Mouse (Mus musculus) layer of hippocampus, postnatal 10 days (tissue): ENCODE measurements around the gene Mindy3. TPM values are rescaled to one million over a fixed set of nuclear protein-coding genes. Genes with fewer than 3 reads are reported as not detected.

Experiments
- DNase-seq, 2 experiments: peaks; one replicate each; pipeline ENCODE4 v3.0.0; 2021; ENCODE audit warnings: low spot score in 2 of 2
- total RNA-seq, 2 experiments: library from RNA; stranded (reverse); gene quantifications; 2 replicates each; pipeline ENCODE4 v1.2.3; 2021

Gene Mindy3
- total RNA-seq, 2 experiments from 2014 or later, result 93.8 to 97.2 TPM

DNA sequence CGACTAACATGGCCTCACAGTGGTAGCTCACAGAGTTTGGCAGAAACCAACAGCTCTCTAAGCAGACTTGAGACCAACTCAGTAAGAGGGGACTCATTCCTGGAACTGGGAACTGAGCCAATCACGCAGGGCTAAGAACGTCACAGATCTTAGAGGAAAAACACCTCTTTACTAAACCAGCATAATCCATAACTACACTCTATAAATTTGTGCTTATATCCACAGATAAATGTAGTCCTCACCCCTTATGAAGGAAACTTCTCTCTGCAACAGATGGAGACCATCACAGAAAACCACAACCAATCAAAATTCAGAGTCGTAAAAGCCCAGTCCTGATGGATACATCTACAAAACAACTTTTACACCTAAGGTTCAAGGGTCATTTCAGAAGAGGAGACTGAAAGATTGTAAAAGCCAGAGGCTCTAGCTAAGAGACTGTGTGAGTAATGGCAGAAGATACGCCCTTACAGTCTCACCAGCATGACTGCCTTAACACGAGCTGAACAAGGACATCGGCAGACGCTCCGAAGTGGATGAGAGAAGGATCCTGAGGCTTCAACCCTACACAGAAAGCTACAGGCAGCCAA, 114.1 kb downstream of the Mindy3 start:
- no peak for DNase-seq

DNA sequence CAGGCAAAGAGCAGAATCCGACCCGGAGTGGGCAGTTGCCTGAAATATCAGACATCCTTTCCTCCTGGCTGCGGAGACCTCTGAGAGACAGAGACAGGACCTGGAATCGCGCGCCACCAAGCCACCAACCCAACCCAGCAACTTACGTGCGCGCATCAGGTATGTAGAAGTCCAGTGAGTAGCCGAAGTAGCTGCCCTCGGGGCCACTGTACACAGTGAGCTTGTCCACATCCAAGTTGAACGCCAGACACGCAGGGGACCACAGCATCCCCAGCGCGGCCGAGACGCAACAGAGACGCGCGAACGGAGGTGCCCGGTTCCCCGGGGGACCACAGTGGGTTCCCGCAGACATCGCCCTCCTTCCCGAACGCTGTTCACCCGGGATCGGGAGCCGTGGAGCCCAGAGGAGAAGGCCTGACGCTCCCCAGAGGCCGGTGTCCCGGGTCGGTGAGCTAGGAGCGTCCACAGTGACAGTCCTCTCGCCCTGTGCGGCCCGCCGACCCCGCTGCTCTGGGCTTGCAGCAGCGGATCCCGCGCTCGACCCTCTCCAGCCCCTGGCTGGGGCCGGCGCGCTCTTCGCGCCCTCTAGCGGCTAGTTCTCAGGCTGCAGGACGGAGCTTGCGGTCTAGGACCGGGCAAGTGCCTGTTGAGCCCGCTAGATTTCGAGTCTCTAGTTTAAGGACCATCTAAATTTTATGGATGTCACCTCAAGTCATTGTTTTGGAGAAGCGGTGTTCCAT, 117.7 kb downstream of the Mindy3 start, which contains the start of gene Itga8:
Gene Itga8, minus strand, starts transcription at position 492 of the 740 bp plus-strand sequence.
- DNase-seq, result peak; percentile 90 to 93

DNA sequence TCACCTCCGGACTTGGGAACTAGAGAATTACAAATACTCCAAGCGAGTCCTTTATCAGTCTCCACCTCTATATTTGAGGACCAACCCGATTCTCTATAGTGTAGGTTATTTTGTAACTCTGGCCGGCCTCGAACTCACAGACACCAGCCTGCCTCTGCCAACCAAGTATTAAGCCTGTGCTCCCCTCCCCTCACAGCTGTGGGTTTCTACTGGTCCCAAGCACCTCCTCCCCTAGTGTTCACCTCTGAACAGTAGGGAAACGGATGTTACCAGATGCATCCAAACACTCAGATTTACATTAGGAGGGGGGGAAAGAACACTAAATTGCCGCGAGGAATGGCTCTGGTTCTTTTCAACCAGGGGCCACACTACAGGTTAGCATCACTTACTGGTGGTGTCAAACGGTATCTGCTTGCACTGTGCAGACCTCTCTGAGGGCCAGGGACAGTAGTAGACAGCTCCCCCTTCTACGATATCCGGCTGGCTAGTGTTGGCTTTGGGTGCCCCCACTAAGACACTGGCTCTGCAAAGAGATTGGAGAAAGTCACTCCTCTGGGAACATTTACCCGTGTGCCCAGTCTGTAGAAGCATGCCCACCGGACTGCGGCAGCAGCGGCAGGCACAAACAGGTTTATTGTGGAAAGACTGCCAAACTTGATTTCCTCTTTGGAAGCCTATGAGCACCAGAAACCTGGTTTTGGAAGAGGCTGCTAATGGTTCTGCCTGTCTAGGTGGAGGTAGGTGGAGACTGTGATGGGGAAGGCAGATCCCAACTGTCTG, 118.6 kb downstream of the Mindy3 start:
- DNase-seq, result no peak

DNA sequence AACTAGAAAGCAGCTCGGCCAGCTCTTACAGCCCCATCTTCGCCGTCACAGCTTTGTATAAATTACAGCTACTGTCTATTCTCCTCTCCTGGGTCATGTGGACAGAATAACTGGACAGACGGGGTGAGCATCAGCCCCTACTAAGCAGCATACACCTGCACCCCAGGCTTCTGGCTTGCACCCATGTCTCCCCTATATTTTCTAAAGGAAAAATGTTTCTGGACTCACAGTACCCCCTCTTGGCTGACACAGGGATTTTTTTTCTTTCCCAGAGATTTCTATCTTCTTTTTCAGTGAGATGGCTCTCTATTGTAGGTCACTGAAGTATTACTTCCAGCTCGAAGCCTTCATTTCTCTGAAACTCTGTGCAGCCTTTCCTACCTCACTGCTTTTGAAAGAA, 122.0 kb downstream of the Mindy3 start:
- no peak for DNase-seq

Other genes with a start within 250 kb of the Mindy3 start
- gene Itga8, start 117.5 kb downstream of the Mindy3 start, total RNA-seq, result 10 to 100 TPM; 13.8 to 15.2 TPM